Comparison of ENCODE assay signal across 13 mouse cellular contexts in the genomic region with DNA sequence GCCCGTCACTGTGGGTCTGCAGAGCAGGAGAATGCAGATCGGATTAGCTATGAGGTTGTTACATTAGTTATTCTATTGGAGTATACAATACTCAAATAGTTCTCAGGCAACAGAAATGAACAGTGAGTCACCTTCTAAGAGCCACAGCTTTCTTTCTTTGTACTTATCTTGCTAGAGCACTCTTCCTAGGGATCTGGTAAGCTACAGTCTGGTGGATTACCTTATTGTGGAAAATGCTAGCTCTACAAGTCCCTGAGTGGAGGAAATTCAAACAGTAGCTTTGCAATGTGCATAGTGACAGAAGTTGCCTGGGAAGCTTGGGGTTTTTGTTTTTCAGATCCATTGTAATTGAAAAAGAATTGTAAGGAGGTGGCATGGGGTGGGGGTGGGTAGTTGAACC. TPM values are rescaled to one million over a fixed set of nuclear protein-coding genes. Genes with fewer than 3 reads are reported as not detected.
DNase-seq lines count a peak whose midpoint lies in the region; ATAC-seq and TF ChIP-seq lines count a peak whose summit lies in the region.
"Had no signal": no experiment of that assay in that cellular context is flagged by ENCODE, and none has a peak within 500 bp of the region (broad histone marks: within the 10 kb centered on the region; RNA-seq: fewer than 3 reads in every experiment).

No protein-coding gene starts in this region.

- ATAC-seq in heart, embryonic 15.5 days (replicated peaks; ENCODE audit: insufficient number of reproducible peaks, insufficient read depth, low FRiP score, low read depth): no peak
- ATAC-seq in limb, embryonic 13.5 days (ENCODE audit: low FRiP score, low read depth): no peak
- no peak for ATAC-seq in intestine, embryonic 16.5 days

- peaks cover 2% of the 10 kb centered on the region; the same call in 1 of the 2 replicates for H3K4me1 ChIP-seq in heart, embryonic 15.5 days (replicated peaks)
- H3K4me1 ChIP-seq in thymus, adult 2 months (replicated peaks; ENCODE audit: control insufficient read depth, insufficient read depth, low read length): peaks cover 5% of the 10 kb centered on the region; the same call in 1 of the 2 replicates
- 0 out of 2 replicates have a peak, but pooled peaks cover 6% of the 10 kb centered on the region for H3K4me1 ChIP-seq in limb, embryonic 13.5 days
- peaks cover 7% of the 10 kb centered on the region; the same call in 1 of the 2 replicates for H3K4me1 ChIP-seq in intestine, embryonic 16.5 days (ENCODE audit: control insufficient read depth, insufficient read depth, low read length)

- no peaks in the 10 kb centered on the region for H3K36me3 ChIP-seq in heart, embryonic 15.5 days
- no peaks in the 10 kb centered on the region for H3K36me3 ChIP-seq in thymus, adult 2 months (ENCODE audit: control insufficient read depth, insufficient read depth, low read length)
- no peaks in the 10 kb centered on the region for H3K36me3 ChIP-seq in limb, embryonic 13.5 days
- H3K36me3 ChIP-seq in intestine, embryonic 16.5 days (ENCODE audit: control insufficient read depth, insufficient read depth, low read length): no peaks in the 10 kb centered on the region

- no peak overlapping the region for H3K9ac ChIP-seq in heart, embryonic 15.5 days
- no peak overlapping the region for H3K9ac ChIP-seq in limb, embryonic 13.5 days
- no peak overlapping the region for H3K9ac ChIP-seq in intestine, embryonic 16.5 days (ENCODE audit: low read depth, low read length)

- DNase-seq in heart, postnatal 25 days (ENCODE audit: low spot score): no peak
- no peak for DNase-seq in thymus, adult 2 months
- DNase-seq in thymus, postnatal 14 days: no peak
- no peak for DNase-seq in left cerebral cortex, adult 11 months (ENCODE audit: low spot score)
- DNase-seq in spleen, postnatal 14 days (ENCODE audit: low spot score in 2 of 2): no peak
- DNase-seq: adrenal gland, postnatal 10 days; spleen, adult 18-20 months had no signal

- 77% methylated on average over 2 of the region's 2 CpGs for WGBS in heart, embryonic 15.5 days
- 61% methylated on average over 2 of the region's 2 CpGs for WGBS in thymus, adult 2 months
- WGBS in limb, embryonic 13.5 days: 84% methylated on average over 2 of the region's 2 CpGs
- 68% methylated on average over 2 of the region's 2 CpGs for whole genome bisulfite sequencing in intestine, embryonic 16.5 days

- H3K4me3 ChIP-seq in heart, embryonic 15.5 days: no peak overlapping the region
- no peak overlapping the region for H3K4me3 ChIP-seq in thymus, adult 2 months (ENCODE audit: control insufficient read depth, insufficient read depth, low read length)
- no peak overlapping the region for H3K4me3 ChIP-seq in limb, embryonic 13.5 days
- no peak overlapping the region for H3K4me3 ChIP-seq in intestine, embryonic 16.5 days (ENCODE audit: low read length)

- no peak for TF ChIP-seq POLR2A in thymus, adult 2 months (IDR thresholded peaks at IDR 0.05; ENCODE audit: control insufficient read depth, extremely low read depth, insufficient read depth, low read length, poor library complexity)

- H3K27ac ChIP-seq in heart, embryonic 15.5 days: 0 out of 2 replicates have a peak overlapping the region, but pooled peaks have one; percentile 24
- H3K27ac ChIP-seq in thymus, adult 2 months (ENCODE audit: control insufficient read depth, insufficient read depth, low read length): 0 out of 2 replicates have a peak overlapping the region, but pooled peaks have one; percentile 59
- H3K27ac ChIP-seq in limb, embryonic 13.5 days: peak overlapping the region; percentile 39; the same call in 1 of the 2 replicates
- no peak overlapping the region for H3K27ac ChIP-seq in intestine, embryonic 16.5 days (ENCODE audit: low read length)

- H3K4me2 ChIP-seq in heart, embryonic 15.5 days: no peak overlapping the region
- H3K4me2 ChIP-seq in limb, embryonic 13.5 days (replicated peaks): no peak overlapping the region
- H3K4me2 ChIP-seq in intestine, embryonic 16.5 days (ENCODE audit: low read depth, low read length): no peak overlapping the region

- no peaks in the 10 kb centered on the region for H3K9me3 ChIP-seq in heart, embryonic 15.5 days (replicated peaks)
- no peaks in the 10 kb centered on the region for H3K9me3 ChIP-seq in limb, embryonic 13.5 days
- H3K9me3 ChIP-seq in intestine, embryonic 16.5 days (ENCODE audit: control insufficient read depth, low read length): no peaks in the 10 kb centered on the region

- intact Hi-C loops in heart, postnatal 25 days (cut with DNase I): no loop called here

- no peak for TF ChIP-seq CTCF in thymus, adult 2 months (IDR thresholded peaks at IDR 0.05; ENCODE audit: borderline replicate concordance, control insufficient read depth, extremely low read depth, insufficient read depth, low read length, poor library complexity)

- H3K27me3 ChIP-seq in heart, embryonic 15.5 days: no peaks in the 10 kb centered on the region
- no peaks in the 10 kb centered on the region for H3K27me3 ChIP-seq in thymus, adult 2 months (ENCODE audit: control insufficient read depth, insufficient read depth, low read length)
- no peaks in the 10 kb centered on the region for H3K27me3 ChIP-seq in limb, embryonic 13.5 days
- H3K27me3 ChIP-seq in intestine, embryonic 16.5 days (replicated peaks; ENCODE audit: control insufficient read depth, insufficient read depth, low read length): no peaks in the 10 kb centered on the region

RNA-seq across cellular contexts. Expression of a gene that starts 52.5 kb away (rescaled TPM):
- polyA plus RNA-seq in heart, embryonic 15.5 days (2015; fragmentation: Nextera tagmentation; extraction: Ambion mirVana): 0.14 and 0.15 TPM in 2 replicates
- not detected for total RNA-seq in heart, postnatal 25 days (2021)
- 0.64 and 1.0 TPM in 2 replicates for polyA plus RNA-seq in thymus, adult 2 months (2012; rRNA removed)
- 0.19 TPM in 1 of 2 replicates, not detected in the other for polyA plus RNA-seq in limb, embryonic 13.5 days (2015; fragmentation: Nextera tagmentation; extraction: Ambion mirVana)
- polyA plus RNA-seq in intestine, embryonic 16.5 days (2015; fragmentation: Nextera tagmentation; extraction: Ambion mirVana): 0.46 and 0.75 TPM in 2 replicates
- polyA plus RNA-seq: cortical plate, adult 2 months had no signal

RNA-seq across cellular contexts. Expression of a gene that starts 59.0 kb away (rescaled TPM):
- polyA plus RNA-seq in heart, embryonic 15.5 days (2015; fragmentation: Nextera tagmentation; extraction: Ambion mirVana): not detected in 2 replicates
- total RNA-seq in heart, postnatal 25 days (2021): 1 to 10 TPM; 1.2 to 2.7 TPM
- 0.13 and 0.35 TPM in 2 replicates for polyA plus RNA-seq in thymus, adult 2 months (2012; rRNA removed)
- not detected in 2 replicates for polyA plus RNA-seq in limb, embryonic 13.5 days (2015; fragmentation: Nextera tagmentation; extraction: Ambion mirVana)
- polyA plus RNA-seq in intestine, embryonic 16.5 days (2015; fragmentation: Nextera tagmentation; extraction: Ambion mirVana): not detected in 2 replicates
- polyA plus RNA-seq: cortical plate, adult 2 months; gonadal fat pad, adult 2 months; large intestine, adult 2 months had no signal
